9 mouse cellular contexts compared by ENCODE assay signal in the genomic region with DNA sequence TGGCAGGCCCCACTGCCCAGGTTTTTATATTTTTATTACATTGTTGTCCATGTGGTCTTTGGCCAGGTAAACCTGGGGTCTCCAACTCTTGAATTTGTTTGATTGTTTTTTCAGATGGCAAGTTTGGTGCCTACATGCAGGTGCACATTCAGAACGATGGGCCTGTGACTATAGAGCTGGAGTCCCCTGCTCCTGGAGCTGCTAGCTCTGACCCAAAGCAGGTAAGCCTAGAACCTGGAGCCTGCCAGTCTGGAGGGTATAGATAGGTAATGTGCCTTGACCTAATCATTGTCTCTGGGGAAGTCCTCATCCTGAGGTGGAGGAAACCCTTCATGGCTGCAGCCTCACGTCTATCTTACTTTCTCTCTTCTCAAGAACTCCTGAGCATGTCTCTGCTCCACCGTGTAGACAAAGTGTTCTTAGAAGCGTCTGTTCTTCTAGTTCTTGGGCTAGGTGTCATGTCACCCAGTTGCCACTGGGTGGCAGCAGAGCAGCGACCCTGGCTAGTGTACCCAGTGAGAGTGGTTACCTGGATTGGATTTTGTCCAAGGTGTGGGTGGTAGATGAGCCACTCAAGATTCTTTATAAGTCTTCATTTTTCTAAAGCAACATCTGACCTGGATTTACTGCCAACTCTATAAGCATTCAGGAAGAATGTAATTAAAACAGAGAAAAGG. TPM values are rescaled to one million over a fixed set of nuclear protein-coding genes. Genes with fewer than 3 reads are reported as not detected.
DNase-seq lines count a peak whose midpoint lies in the region; ATAC-seq lines count a peak whose summit lies in the region.
"Had no signal": no experiment of that assay in that cellular context is flagged by ENCODE, and none has a peak within 500 bp of the region (broad histone marks: within the 10 kb centered on the region; RNA-seq: fewer than 3 reads in every experiment).

No protein-coding gene starts in this region.

- no peak overlapping the region for H3K27ac ChIP-seq in midbrain, embryonic 16.5 days (ENCODE audit: low read length)
- H3K27ac ChIP-seq: embryonic facial prominence, embryonic 15.5 days had no signal

- peaks cover 3% of the 10 kb centered on the region; the same call in 1 of the 2 replicates for H3K36me3 ChIP-seq in midbrain, embryonic 16.5 days (ENCODE audit: control insufficient read depth, insufficient read depth, low read length)

- H3K4me1 ChIP-seq in midbrain, embryonic 16.5 days (ENCODE audit: control insufficient read depth, insufficient read depth, low read length) = no peaks in the 10 kb centered on the region
- H3K4me1 ChIP-seq: embryonic facial prominence, embryonic 15.5 days had no signal

- peak; percentile 81 for ATAC-seq in midbrain, embryonic 16.5 days

- H3K9ac ChIP-seq in midbrain, embryonic 16.5 days (ENCODE audit: low read depth, low read length) = no peak overlapping the region
- H3K9ac ChIP-seq: embryonic facial prominence, embryonic 15.5 days had no signal

- H3K4me2 ChIP-seq in midbrain, embryonic 16.5 days (ENCODE audit: low read length) = no peak overlapping the region
- H3K4me2 ChIP-seq: embryonic facial prominence, embryonic 15.5 days had no signal

- no peak overlapping the region for H3K4me3 ChIP-seq in midbrain, embryonic 16.5 days (ENCODE audit: low read depth, low read length)
- H3K4me3 ChIP-seq: embryonic facial prominence, embryonic 15.5 days had no signal

- DNase-seq in B cell, adult 2 months = peak; percentile 63 to 68
- peak; percentile 50 to 84 for DNase-seq in adrenal gland, adult (ENCODE audit: inconsistent age in 2 of 2, low spot score in 1 of 2)
- DNase-seq in embryo, embryonic 10 days (ENCODE audit: low spot score) = peak; percentile 78
- peak; percentile 31 for DNase-seq in gonadal fat pad, adult 2 months (ENCODE audit: low read depth)
- peak; percentile 27 to 58 for DNase-seq in kidney, adult 8-10 months
- peak; percentile 69 for DNase-seq in left cerebral cortex, postnatal 4 days
- peak; percentile 52 for DNase-seq in telencephalon, adult 2 months (ENCODE audit: low read depth, low spot score)

- intact Hi-C loops in left cerebral cortex, postnatal 4 days (cut with DNase I) = loop anchor here (5.0 kb wide), 2 partner anchors 532 to 952 kb away; a partner anchor contains a TSS

- H3K9me3 ChIP-seq in midbrain, embryonic 16.5 days (replicated peaks; ENCODE audit: control insufficient read depth, low read length, poor library complexity, severe bottlenecking) = no peaks in the 10 kb centered on the region
- H3K9me3 ChIP-seq: embryonic facial prominence, embryonic 15.5 days had no signal

- H3K27me3 ChIP-seq in midbrain, embryonic 16.5 days (ENCODE audit: control insufficient read depth, insufficient read depth, low read depth, low read length) = no peaks in the 10 kb centered on the region
- H3K27me3 ChIP-seq: embryonic facial prominence, embryonic 15.5 days had no signal

- WGBS in midbrain, embryonic 16.5 days = 17% methylated on average over 5 of the region's 5 CpGs

RNA-seq across cellular contexts. Expression of a gene that starts 36.1 kb away (rescaled TPM):
- polyA plus RNA-seq in gonadal fat pad, adult 2 months (2012; rRNA removed) = 16.5 and 18.2 TPM in 2 replicates
- total RNA-seq in left cerebral cortex, postnatal 4 days (2021) = 10 to 100 TPM; 54.6 to 55.7 TPM
- 155 and 178 TPM in 2 replicates for polyA plus RNA-seq in midbrain, embryonic 16.5 days (2015; fragmentation: Nextera tagmentation; extraction: Ambion mirVana)

RNA-seq across cellular contexts. Expression of a gene that starts 41.9 kb away (rescaled TPM):
- polyA plus RNA-seq in gonadal fat pad, adult 2 months (2012; rRNA removed) = 10.5 and 12.2 TPM in 2 replicates
- total RNA-seq in left cerebral cortex, postnatal 4 days (2021) = 10 to 100 TPM; 45.1 to 45.8 TPM
- polyA plus RNA-seq in midbrain, embryonic 16.5 days (2015; fragmentation: Nextera tagmentation; extraction: Ambion mirVana) = 54.1 and 61.1 TPM in 2 replicates
